Mouse (Mus musculus) forebrain, embryonic 15.5 days (tissue): ENCODE measurements at regions not wholly inside any gene's neighbourhood (a gene's known extent, or its start where the extent isn't known, plus 50 kb on each side); places are given as distances from the start of the nearest gene placed in this dataset.

Experiments used
- ATAC-seq: fragments of 200-750 bp; cut with Nextera tagmentation; replicated peaks from 2 replicates; pipeline ENCODE4 v1.8.0; 2017; ENCODE audit warnings: mild to moderate bottlenecking, moderate TSS enrichment, moderate library complexity
- H3K27ac ChIP-seq: fragments of 300-500 bp; sonication (generic); replicated peaks from 2 replicates; pipeline ENCODE4 v1.5.1; 2015; ENCODE audit warnings: mild to moderate bottlenecking, inconsistent platforms
- H3K27me3 ChIP-seq: fragments of 300-500 bp; sonication (generic); 2 replicates; pipeline ENCODE4 v1.6.1; 2015; ENCODE audit warnings: inconsistent platforms
- H3K36me3 ChIP-seq: fragments of 300-500 bp; sonication (generic); 2 replicates; pipeline ENCODE4 v1.6.1; 2015; ENCODE audit warnings: mild to moderate bottlenecking, inconsistent platforms
- H3K4me1 ChIP-seq: fragments of 300-500 bp; sonication (generic); 2 replicates; pipeline ENCODE4 v1.6.1; 2015; ENCODE audit warnings: inconsistent platforms
- H3K4me2 ChIP-seq: fragments of 300-500 bp; sonication (generic); replicated peaks from 2 replicates; pipeline ENCODE4 v1.6.1; 2015; ENCODE audit warnings: mild to moderate bottlenecking, inconsistent platforms
- H3K4me3 ChIP-seq: fragments of 300-500 bp; sonication (generic); 2 replicates; pipeline ENCODE4 v1.5.1; 2015; ENCODE audit warnings: mild to moderate bottlenecking, inconsistent platforms
- H3K9ac ChIP-seq: fragments of 300-500 bp; sonication (generic); replicated peaks from 2 replicates; pipeline ENCODE4 v1.6.1; 2015; ENCODE audit warnings: mild to moderate bottlenecking, inconsistent platforms
- H3K9me3 ChIP-seq: fragments of 300-500 bp; sonication (generic); 2 replicates; pipeline ENCODE4 v1.6.1; 2016; ENCODE audit warnings: inconsistent platforms
- WGBS: fragments of 180-500 bp; shearing (Covaris S2); methylation state at CpG from one replicate; pipeline ENCODE4 v1.1.7; 2015; ENCODE audit warnings: mixed read lengths; 5-methylcytosine and 5-hydroxymethylcytosine counted together

DNA sequence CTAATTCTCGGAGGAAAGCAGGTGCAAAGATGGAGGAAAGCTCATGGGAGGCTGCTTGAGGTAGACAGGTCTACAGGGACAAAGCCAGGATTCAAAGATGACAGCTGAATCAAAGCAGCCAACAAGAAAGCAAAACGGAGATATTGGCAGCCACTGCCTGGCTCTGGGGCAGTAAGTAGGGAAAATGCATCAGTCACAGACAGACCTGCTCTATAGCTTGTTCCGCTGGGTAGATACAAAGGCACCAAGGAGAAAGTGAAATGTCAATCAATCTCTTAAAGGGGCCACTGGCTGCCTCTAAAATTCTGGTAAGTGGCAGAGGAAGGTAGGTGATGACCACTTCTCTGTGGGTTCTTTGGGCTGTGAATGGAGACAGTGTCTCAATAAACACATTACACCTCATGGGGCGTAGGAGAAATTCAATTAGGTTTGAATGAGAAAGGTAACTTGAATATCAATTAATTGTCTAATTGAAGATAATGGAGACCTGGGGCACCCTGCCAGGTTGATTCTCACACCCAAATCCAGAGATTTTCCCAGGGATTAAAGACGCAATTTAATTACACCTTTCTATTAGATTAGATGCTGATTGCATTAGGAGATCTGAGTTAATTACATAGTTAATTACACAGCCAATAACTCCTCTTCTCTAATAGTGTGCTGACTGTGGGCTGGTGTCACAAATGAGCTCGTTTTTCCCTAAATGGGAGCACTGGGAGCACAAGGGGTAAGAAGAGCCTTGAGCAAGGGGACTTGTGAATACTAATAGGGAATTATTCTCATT lies 555.1 kb downstream of the Gm9195 start:
- 0 out of 2 replicates have a peak, but pooled peaks cover 3% of the 10 kb centered on the region for H3K4me1 ChIP-seq
- no peak overlapping the region for H3K27ac ChIP-seq
- H3K4me2 ChIP-seq = no peak overlapping the region
- no peaks in the 10 kb centered on the region for H3K9me3 ChIP-seq
- WGBS = 10% methylated on average over 6 of the region's 6 CpGs
- H3K4me3 ChIP-seq = no peak overlapping the region
- H3K9ac ChIP-seq = no peak overlapping the region
- no peaks in the 10 kb centered on the region for H3K36me3 ChIP-seq
- no peak; the same call in 1 of the 2 replicates for ATAC-seq
- H3K27me3 ChIP-seq = no peaks in the 10 kb centered on the region

DNA sequence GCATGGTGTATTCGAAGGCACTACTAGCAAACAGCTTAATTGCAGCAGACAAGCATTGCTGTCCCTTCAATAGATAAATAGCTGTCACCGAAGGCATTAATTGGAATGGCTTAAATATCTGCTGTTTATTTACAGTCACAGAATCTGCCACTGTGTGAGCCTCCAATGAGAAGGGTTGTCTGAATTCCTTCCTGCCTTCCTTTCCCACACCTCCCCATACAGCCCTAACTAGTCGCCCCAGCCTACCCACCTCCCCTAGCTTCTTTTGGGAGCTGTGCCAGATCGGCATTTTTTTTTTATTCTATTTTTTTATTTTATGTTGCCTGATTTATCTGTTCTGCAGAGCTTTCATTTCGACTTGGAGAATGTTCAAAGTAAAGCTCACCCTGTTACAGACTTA lies 575.7 kb downstream of the Gm9195 start:
- no peak overlapping the region for H3K4me3 ChIP-seq
- no peaks in the 10 kb centered on the region for H3K36me3 ChIP-seq
- ATAC-seq = no peak
- H3K27ac ChIP-seq = no peak overlapping the region
- no peaks in the 10 kb centered on the region for H3K9me3 ChIP-seq
- H3K4me2 ChIP-seq = no peak overlapping the region
- WGBS = 62% methylated on average over 5 of the region's 5 CpGs
- no peaks in the 10 kb centered on the region for H3K27me3 ChIP-seq
- no peak overlapping the region for H3K9ac ChIP-seq
- peaks cover 2% of the 10 kb centered on the region; the same call in 1 of the 2 replicates for H3K4me1 ChIP-seq

DNA sequence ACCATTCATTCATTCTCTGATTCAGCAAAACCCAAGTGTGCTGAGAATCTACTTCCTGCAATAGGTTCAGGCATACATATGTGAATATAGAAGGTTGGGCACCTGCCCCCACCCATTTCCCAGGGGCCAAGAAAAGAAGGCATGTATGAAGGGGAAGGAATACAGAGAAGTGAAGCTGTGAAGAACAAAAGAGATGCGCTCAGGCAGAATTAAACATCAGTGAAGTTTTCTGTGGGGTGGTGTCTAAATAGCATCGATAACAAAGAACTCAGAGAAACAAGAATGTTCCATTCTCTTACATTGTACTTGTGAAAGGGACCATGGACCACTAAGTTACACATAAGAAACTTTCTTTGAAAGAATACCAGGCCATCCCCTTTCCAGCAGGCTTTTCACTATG lies 580.7 kb downstream of the Gm9195 start:
- H3K36me3 ChIP-seq = no peaks in the 10 kb centered on the region
- WGBS = 56% methylated on average over 2 of the region's 2 CpGs
- no peak overlapping the region for H3K4me2 ChIP-seq
- H3K4me3 ChIP-seq = no peak overlapping the region
- H3K4me1 ChIP-seq = peaks cover under 1% of the 10 kb centered on the region; the same call in 1 of the 2 replicates
- H3K9ac ChIP-seq = no peak overlapping the region
- H3K27ac ChIP-seq = no peak overlapping the region
- H3K9me3 ChIP-seq = no peaks in the 10 kb centered on the region
- no peaks in the 10 kb centered on the region for H3K27me3 ChIP-seq
- ATAC-seq = no peak

DNA sequence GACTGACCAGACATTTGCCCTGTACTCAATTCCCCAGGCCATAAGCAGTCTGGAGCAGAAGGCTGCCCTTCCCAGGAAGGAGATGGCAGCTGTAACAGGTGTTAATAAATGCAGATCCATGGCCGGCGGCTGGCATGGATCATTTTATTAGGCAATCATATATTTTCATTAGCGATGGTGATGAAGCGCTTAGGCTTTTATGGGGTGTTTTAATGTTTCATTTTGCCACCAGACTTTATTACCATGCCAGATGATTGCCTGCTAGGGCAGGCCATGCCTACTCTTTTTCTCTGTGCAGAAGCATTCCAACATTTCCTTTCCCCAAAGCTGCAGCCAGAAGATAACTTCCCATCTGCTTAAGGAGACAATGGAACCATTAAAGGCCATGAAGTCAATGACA lies 596.2 kb downstream of the Gm9195 start:
- Histone ChIP-seq H3K36me3 (no peaks in the 10 kb centered on the region), H3K4me1 (no peaks in the 10 kb centered on the region), H3K4me2 (no peak overlapping the region), H3K27me3 (no peaks in the 10 kb centered on the region), H3K4me3 (no peak overlapping the region), H3K27ac (no peak overlapping the region), H3K9ac (no peak overlapping the region), H3K9me3 (no peaks in the 10 kb centered on the region)
- ATAC-seq = no peak
- WGBS = 94% methylated on average over 4 of the region's 4 CpGs

DNA sequence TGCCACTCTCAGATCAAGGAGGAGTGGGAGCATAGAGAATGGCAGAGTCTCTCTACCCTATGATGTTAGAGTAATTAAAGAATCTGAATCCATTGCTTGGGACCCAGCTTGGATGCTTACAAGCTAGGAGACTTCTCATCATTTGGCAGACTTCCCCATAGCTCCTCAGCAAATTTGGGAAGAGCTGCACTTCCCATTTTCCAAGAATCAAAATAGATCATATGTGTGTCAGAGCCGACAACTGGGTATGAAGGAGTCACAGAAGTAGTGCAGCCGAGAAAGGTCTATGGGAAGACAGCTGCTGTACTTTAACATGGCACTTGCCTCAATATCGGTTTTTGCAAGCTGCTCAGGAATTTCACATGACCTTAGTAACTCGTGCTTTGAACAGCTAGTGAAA lies 596.8 kb downstream of the Gm9195 start:
- H3K27me3 ChIP-seq = no peaks in the 10 kb centered on the region
- no peaks in the 10 kb centered on the region for H3K36me3 ChIP-seq
- H3K4me1 ChIP-seq = no peaks in the 10 kb centered on the region
- no peak overlapping the region for H3K4me2 ChIP-seq
- H3K27ac ChIP-seq = no peak overlapping the region
- no peak overlapping the region for H3K9ac ChIP-seq
- no peak overlapping the region for H3K4me3 ChIP-seq
- ATAC-seq = no peak
- H3K9me3 ChIP-seq = no peaks in the 10 kb centered on the region
- 86% methylated on average over 4 of the region's 4 CpGs for WGBS

DNA sequence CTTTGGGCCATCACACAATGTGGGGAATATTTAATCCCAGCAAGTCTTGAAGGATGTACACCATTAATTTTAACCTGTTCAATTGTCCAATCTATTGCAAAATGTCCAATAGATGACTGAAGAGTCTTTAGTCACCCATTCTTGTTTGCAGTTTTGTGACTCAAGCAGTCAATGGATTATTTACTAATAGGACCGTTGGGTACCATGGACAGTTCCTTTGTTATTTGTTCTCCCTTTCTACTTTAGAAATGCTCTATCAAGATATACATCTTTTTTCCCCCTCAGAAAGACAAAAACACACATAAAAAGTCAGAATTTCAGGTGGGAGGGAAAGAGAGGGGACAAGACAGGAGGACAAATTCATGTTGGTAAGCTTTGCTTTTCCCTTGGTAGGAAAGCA lies 598.3 kb downstream of the Gm9195 start:
- H3K9ac ChIP-seq = no peak overlapping the region
- no peaks in the 10 kb centered on the region for H3K4me1 ChIP-seq
- 67% methylated on average over 1 of the region's 1 CpGs for WGBS
- no peaks in the 10 kb centered on the region for H3K36me3 ChIP-seq
- H3K27ac ChIP-seq = no peak overlapping the region
- ATAC-seq = no peak
- no peaks in the 10 kb centered on the region for H3K27me3 ChIP-seq
- no peaks in the 10 kb centered on the region for H3K9me3 ChIP-seq
- H3K4me3 ChIP-seq = no peak overlapping the region
- no peak overlapping the region for H3K4me2 ChIP-seq

DNA sequence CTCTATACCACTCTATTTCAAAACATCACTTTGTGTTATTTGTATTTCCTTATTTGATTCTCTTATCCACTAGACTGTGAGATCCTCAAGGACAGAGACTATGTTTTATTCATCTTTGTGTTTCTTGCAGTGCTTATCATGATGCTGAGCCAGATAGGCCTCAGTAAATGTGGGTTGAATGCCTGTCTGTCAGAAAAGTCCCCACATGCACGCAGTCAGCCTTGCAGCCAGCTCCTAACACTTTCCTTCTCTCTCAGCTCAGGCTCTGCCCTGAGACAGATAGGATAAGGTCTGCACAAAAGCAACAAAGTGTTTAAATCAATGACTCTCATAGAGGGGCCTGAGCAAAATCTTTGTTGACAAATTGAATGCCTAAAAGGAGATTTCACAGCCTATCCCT lies 600.0 kb downstream of the Gm9195 start:
- ATAC-seq = no peak
- no peak overlapping the region for H3K27ac ChIP-seq
- no peak overlapping the region for H3K9ac ChIP-seq
- no peak overlapping the region for H3K4me3 ChIP-seq
- H3K9me3 ChIP-seq = no peaks in the 10 kb centered on the region
- H3K4me2 ChIP-seq = no peak overlapping the region
- H3K36me3 ChIP-seq = no peaks in the 10 kb centered on the region
- H3K27me3 ChIP-seq = no peaks in the 10 kb centered on the region
- H3K4me1 ChIP-seq = no peaks in the 10 kb centered on the region
- 70% methylated on average over 1 of the region's 1 CpGs for WGBS

DNA sequence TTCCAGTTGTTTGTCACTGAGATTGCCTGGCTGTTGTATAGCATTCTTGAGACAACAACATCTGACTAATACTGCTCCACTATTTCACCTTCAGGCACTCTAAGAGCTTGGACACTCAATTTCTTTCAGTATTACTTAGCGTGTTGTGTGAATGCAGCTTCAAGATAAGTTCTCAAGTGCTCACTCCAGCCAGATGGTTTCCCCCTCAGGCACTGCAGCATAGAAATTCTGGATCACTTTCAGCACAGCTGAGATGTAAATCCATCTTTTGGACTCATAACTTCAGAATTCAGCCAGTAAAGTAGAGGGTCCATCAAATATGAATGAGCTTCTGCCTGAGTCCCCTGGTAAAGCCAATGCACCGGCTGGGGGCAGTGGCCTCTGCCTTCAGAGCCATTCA lies 608.8 kb downstream of the Gm9195 start:
- no peaks in the 10 kb centered on the region for H3K9me3 ChIP-seq

DNA sequence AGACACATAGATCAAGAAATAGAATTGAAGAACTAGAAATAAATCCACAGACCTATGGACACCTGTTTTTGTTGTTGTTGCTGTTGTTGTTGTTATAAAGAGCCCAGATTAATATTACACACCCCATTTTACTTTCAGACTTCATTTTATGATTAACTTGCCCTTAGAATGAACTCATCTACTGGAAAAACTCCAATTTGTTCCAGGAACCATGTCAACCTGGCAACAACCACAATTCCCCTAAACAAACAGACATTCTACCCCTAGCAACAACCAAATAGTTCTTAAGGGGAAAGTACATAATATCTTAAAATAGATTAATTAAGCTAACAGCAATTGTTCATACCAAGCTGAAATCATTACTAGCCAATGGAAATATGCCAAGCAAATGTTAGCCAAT lies 646.1 kb downstream of the Gm9195 start:
- no peak overlapping the region for H3K4me2 ChIP-seq
- H3K36me3 ChIP-seq = no peaks in the 10 kb centered on the region
- ATAC-seq = no peak
- no peak overlapping the region for H3K4me3 ChIP-seq
- H3K27me3 ChIP-seq = no peaks in the 10 kb centered on the region
- H3K27ac ChIP-seq = no peak overlapping the region
- no peaks in the 10 kb centered on the region for H3K4me1 ChIP-seq
- no peak overlapping the region for H3K9ac ChIP-seq
- no peaks in the 10 kb centered on the region for H3K9me3 ChIP-seq

More for the DNA sequence above, 608.8 kb downstream of the Gm9195 start:
- Histone ChIP-seq H3K4me2 (no peak overlapping the region), H3K4me1 (no peaks in the 10 kb centered on the region), H3K36me3 (no peaks in the 10 kb centered on the region), H3K9ac (no peak overlapping the region), H3K4me3 (no peak overlapping the region), H3K27ac (no peak overlapping the region), H3K27me3 (no peaks in the 10 kb centered on the region)
- ATAC-seq = no peak
- WGBS = 78% methylated on average over 2 of the region's 2 CpGs

DNA sequence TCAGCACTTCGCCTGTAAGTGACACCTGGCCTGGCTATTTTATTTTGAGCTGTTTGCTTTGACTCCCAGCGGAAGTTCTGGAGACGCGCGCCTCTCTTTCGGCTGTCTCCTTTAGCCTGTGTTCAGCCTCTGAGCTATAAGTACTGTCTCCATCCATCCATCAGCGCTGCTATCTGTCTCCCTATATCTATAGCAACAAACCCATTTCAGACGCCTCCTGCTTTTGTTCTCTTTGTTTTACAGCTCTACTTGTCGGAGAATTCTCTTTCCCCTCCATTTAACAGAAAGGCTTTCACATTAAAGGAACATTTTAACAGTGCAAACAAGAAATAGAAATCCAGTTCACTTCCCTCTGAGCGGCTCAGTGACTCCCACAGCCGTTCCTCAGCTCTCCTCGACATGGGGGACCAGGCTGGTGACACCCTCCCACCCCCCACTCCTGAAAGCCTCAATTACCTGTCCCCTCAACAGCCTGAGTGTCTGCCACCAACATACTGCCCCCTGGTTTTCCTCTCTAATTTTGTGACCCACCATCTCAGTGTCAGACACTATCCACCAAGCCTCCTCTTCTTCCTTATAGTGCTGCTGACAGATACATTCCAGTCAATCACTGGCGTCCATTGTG lies 682.7 kb downstream of the Gm9195 start:
- 49% methylated on average over 13 of the region's 13 CpGs for WGBS
- Histone ChIP-seq H3K27me3 (no peaks in the 10 kb centered on the region), H3K36me3 (no peaks in the 10 kb centered on the region), H3K4me1 (peaks cover 3% of the 10 kb centered on the region; the same call in 1 of the 2 replicates), H3K27ac (0 out of 2 replicates have a peak overlapping the region, but pooled peaks have one; percentile 52), H3K4me3 (no peak overlapping the region), H3K9me3 (no peaks in the 10 kb centered on the region), H3K9ac (no peak overlapping the region), H3K4me2 (no peak overlapping the region)
- ATAC-seq = no peak

DNA sequence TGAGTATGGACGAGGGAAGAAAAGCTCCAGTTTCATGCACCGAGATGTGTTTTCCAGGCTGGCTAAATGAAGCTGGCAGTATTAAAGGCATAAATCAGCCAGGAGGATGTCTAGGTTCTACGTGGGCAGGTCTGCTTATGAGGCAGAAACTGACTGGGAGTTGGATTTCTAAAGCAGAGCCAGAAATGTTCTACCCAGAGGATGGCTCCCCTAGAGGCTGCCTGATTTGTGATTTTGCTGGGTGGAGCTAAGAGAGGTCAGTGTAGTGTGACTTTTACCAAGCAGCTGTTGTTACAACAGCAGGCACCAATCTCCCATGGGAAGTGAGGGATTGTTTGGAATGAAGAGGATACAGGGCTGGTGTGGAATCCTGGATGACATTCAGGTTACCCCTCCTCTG lies 686.0 kb downstream of the Gm9195 start:
- H3K36me3 ChIP-seq = no peaks in the 10 kb centered on the region
- H3K9me3 ChIP-seq = no peaks in the 10 kb centered on the region
- no peak overlapping the region for H3K27ac ChIP-seq
- ATAC-seq = no peak
- H3K9ac ChIP-seq = no peak overlapping the region
- H3K27me3 ChIP-seq = no peaks in the 10 kb centered on the region
- H3K4me1 ChIP-seq = peaks cover 3% of the 10 kb centered on the region; the same call in 1 of the 2 replicates
- no peak overlapping the region for H3K4me2 ChIP-seq
- WGBS = 73% methylated on average over 3 of the region's 3 CpGs
- H3K4me3 ChIP-seq = no peak overlapping the region

DNA sequence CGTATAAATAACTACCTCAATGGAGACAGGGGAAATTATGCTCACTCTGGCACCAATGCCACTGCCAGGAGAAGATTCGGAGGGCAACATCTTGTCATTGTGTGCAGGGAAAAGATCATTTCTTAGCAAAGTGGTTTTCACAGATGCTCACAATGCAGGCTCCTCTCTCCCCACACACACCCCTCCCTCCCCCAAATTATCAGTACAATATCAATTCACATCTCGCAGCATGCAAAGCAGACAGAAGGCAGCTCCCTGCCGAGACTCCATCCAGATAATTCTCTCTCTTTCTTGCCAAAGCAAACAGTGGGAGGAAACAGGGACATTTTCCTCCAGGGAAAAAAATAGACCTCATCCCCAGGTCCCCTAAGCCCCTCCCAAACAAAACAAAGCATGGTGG lies 691.8 kb downstream of the Gm9195 start:
- Histone ChIP-seq H3K4me3 (no peak overlapping the region), H3K27me3 (no peaks in the 10 kb centered on the region), H3K36me3 (no peaks in the 10 kb centered on the region), H3K9ac (no peak overlapping the region), H3K4me1 (0 out of 2 replicates have a peak, but pooled peaks cover 3% of the 10 kb centered on the region), H3K27ac (no peak overlapping the region), H3K9me3 (no peaks in the 10 kb centered on the region), H3K4me2 (no peak overlapping the region)
- 46% methylated on average over 4 of the region's 4 CpGs for WGBS
- ATAC-seq = 0 out of 2 replicates have a peak, but pooled peaks have one; percentile 19
